Mouse (Mus musculus): ENCODE results near the gene Hook2. TPM values are rescaled to one million over a fixed set of nuclear protein-coding genes. Genes with fewer than 3 reads are reported as not detected.

Gene Hook2
- total RNA-seq (2023): 4.6 TPM

DNA sequence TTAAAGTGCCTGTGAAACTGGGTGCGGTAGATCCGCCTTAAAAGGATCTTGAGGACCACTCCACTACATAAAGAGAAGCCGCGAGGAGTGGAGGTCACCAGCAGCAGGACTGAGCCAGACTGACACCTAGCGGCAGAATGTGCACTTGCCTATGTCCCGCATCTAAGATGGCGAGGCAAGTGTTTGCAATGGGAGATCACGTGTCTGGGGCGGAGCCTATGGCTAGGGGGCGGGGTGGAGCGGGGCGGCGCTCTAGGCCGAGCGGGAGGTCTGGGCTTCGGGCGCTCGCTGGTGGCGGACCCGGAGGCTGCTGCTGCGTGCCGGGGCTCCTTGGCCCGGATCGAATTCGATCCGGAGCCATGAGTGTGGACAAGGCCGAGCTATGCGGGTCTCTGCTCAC, at the start of gene Hook2:
TSS of gene Hook2 (plus strand) at position 255 of the 400 bp plus-strand sequence.

GRCm38 (mm10) chr8:84946528-84947240, 43.7 kb upstream of the Hook2 start, which contains the start of gene Rtbdn:
Rtbdn (plus strand) TSS chr8:84946991.

DNA sequence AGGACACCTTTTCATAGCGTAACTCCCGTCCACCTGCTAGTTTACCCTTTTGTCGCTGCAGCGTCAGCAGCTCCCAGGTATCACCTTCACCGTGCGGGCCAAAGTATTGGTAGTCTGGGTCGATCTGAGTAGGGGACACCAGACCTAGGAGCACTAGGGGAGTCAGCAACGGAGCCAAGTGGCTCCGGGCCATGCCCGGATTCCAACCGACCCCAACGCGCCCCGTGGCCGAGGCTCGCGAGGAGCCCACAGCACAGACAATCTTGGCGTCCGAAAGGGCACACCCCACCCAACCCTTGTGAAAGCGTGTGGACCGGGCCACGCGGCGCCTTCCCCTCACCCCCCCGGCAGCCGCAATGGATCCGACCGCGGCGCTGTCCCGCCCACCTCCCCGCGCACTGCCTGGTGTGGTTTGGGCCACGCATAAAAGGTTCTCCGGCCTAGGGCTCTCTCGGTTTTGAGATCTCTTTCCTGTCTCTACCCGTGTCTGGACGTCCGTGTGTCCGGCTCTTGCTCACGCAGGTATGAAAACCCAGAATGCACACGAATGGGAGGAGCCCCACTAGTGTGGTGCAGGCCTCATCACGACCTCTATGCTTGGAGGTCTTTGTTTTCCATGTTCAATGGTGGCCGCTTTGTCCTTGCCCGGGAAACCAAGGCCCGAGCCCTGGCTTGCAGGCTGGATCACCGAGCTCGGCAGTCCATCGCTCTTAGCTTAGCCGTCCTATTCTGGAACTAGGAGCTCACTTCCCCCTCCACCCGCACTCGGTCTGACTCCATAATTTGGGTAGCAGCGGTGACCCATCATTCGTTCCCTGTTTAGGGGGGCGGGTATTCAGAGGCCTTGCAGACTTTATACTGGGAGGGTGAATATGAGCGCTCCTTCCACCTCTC, 20.9 kb upstream of the Hook2 start, which contains the start of the genes Gm49661, Prdx2 and Rnaseh2a:
TSS of gene Gm49661 (minus strand) at position 193 of the 894 bp plus-strand sequence.
TSS of gene Prdx2 (plus strand) at position 347 of the 894 bp plus-strand sequence.
TSS of gene Rnaseh2a (minus strand) at position 527 of the 894 bp plus-strand sequence.

GRCm38 (mm10) chr8:84978248-84978940, 12.0 kb upstream of the Hook2 start, which contains the start of gene Junb:
Junb (minus strand) TSS chr8:84978718.

GRCm38 (mm10) chr8:85014431-85014830, 24.0 kb downstream of the Hook2 start, which contains the start of gene Best2:
Best2 (minus strand) TSS chr8:85014531.

DNA sequence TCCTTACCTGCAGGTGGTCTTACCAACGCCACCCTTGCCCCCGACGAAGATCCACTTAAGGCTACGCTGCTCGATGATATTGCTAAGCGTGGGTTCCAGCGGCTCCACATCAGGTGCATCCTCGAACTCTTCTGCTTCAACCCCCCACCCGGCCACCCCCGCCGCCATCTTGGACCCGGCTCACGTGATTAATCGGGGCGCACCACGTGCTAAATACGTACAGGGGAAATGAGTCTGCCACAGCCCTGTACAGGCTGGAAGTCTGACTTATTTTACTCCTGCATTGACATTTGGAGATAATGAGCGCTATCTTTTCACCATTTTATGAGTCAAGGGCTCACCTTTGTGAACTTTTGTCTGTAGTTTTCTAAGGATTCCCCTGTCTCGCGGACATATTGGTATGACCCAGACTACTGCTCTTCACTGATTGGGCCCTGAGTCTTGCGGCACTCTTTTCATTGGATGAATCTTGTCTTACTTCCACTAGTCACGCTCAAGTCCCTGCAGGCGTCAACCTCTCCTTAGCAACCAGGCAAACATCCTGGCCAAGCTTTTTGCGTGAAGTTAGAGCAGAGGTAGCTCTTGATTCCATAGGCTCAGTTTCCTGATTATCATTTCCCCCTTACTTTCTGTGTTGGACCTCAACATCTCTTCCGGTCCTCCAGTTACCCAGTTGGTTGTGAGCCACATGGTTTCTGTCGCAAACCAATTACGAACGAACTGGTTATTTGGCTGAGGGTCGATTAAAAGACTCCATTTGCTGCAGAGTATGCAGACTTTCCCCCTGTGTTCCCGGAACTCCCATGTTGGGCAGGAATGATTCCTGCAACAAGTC, 34.9 kb downstream of the Hook2 start, which contains the start of gene Asna1:
TSS of gene Asna1 (minus strand) at position 184 of the 835 bp plus-strand sequence.

GRCm38 (mm10) chr8:85026670-85027515, 36.5 kb downstream of the Hook2 start, which contains the start of gene Trir:
Trir (plus strand) TSS chr8:85026823.

DNA sequence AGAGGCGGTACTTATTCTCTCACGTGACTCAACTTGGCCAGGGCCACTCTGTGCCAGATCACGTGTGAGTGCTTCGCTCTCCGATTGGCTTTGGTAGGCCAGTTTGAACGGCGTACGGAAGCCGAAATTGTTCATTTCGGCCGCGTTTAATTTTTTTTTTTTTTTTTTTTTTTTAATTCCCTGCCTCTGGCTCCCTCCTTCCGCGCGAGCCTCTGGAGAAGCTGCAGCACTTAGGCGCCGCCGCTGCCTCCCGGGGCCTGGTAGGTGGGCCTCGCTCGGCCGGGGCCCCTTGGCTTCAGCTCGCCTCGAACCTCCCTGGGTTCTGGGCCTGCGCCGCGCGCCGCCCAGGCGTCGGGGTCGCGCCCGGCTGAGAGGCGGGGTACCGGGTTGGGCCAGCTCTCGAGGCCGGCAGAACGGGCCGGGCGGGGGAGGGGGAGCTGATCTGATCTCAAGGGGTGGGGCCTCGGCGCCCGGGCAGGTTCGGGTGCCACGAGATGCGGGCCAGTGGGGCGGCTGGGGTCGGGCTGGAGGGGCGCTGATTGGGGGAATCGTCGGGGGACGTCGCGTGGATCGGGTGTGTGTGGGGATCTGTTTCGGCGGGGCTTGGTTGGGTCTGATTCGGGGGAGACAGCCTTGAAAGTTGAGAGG, 46.4 kb downstream of the Hook2 start, which contains the start of gene Tnpo2:
TSS of gene Tnpo2 (plus strand) at position 198 of the 648 bp plus-strand sequence.

Other genes starting within 250 kb of the Hook2 start
- 5.2 TPM for gene Nfix, start 190.3 kb upstream of the Hook2 start, total RNA-seq (2023)
- 4.1 TPM for gene Dand5, start 167.8 kb upstream of the Hook2 start, total RNA-seq (2023)
- 18.2 TPM for gene Gadd45gip1, start 159.1 kb upstream of the Hook2 start, total RNA-seq (2023)
- 63.9 TPM for gene Rad23a, start 149.9 kb upstream of the Hook2 start, total RNA-seq (2023)
- 412 TPM for gene Calr, start 143.7 kb upstream of the Hook2 start, total RNA-seq (2023)
- 72.0 TPM for gene Farsa, start 133.6 kb upstream of the Hook2 start, total RNA-seq (2023)
- 2.4 TPM for gene Syce2, start 118.5 kb upstream of the Hook2 start, total RNA-seq (2023)
- gene Gcdh, start 96.7 kb upstream of the Hook2 start, total RNA-seq (2023): 26.5 TPM
- gene Klf1, start 88.7 kb upstream of the Hook2 start, total RNA-seq (2023): not detected
- gene Dnase2a, start 82.0 kb upstream of the Hook2 start, total RNA-seq (2023): 10.5 TPM
- gene Mast1, start 53.2 kb upstream of the Hook2 start, total RNA-seq (2023): 0.09 TPM
- gene Rtbdn, start 43.6 kb upstream of the Hook2 start, total RNA-seq (2023): not detected
- not detected for gene Gm49661, start 21.2 kb upstream of the Hook2 start, total RNA-seq (2023)
- gene Prdx2, start 21.0 kb upstream of the Hook2 start, total RNA-seq (2023): 33.6 TPM
- gene Rnaseh2a, start 20.8 kb upstream of the Hook2 start, total RNA-seq (2023): 47.9 TPM
- 1,294 TPM for gene Junb, start 11.9 kb upstream of the Hook2 start, total RNA-seq (2023)
- gene Best2, start 23.9 kb downstream of the Hook2 start, total RNA-seq (2023): not detected
- gene Asna1, start 34.7 kb downstream of the Hook2 start, total RNA-seq (2023): 64.1 TPM
- 173 TPM for gene Trir, start 36.2 kb downstream of the Hook2 start, total RNA-seq (2023)
- gene Tnpo2, start 46.3 kb downstream of the Hook2 start, total RNA-seq (2023): 75.7 TPM
- gene Fbxw9, start 69.5 kb downstream of the Hook2 start, total RNA-seq (2023): 7.7 TPM
- not detected for gene Gm5741, start 77.4 kb downstream of the Hook2 start, total RNA-seq (2023)
- 88.6 TPM for gene Dhps, start 81.2 kb downstream of the Hook2 start, total RNA-seq (2023)
- gene Wdr83os, start 90.1 kb downstream of the Hook2 start, total RNA-seq (2023): 52.7 TPM
- 13.4 TPM for gene Wdr83, start 90.7 kb downstream of the Hook2 start, total RNA-seq (2023)
- gene Man2b1, start 92.7 kb downstream of the Hook2 start, total RNA-seq (2023): 94.9 TPM
- not detected for gene Zfp791, start 132.5 kb downstream of the Hook2 start, total RNA-seq (2023)
- gene Cks1brt, start 161.3 kb downstream of the Hook2 start, total RNA-seq (2023): not detected
- gene Olfr371, start 235.4 kb downstream of the Hook2 start, total RNA-seq (2023): not detected

Measured in CD8-positive naive resting alpha-beta T cell, adult 57 days (primary cell).